Mouse (Mus musculus): ENCODE measurements at regions not wholly inside any gene's neighbourhood (a gene's known extent, or its start where the extent isn't known, plus 50 kb on each side); places are given as distances from the start of the nearest gene placed in this dataset.

- Histone ChIP-seq H3K4me3 (ENCODE audit: insufficient read depth in 1 of 2, low read depth in 1 of 2, low read length in 2 of 2, poor library complexity in 1 of 2, severe bottlenecking in 1 of 2) (no peak overlapping the region), H3K4me1 (ENCODE audit: control insufficient read depth in 2 of 2, insufficient read depth in 2 of 2, low read length in 2 of 2, poor library complexity in 1 of 2) (no peaks in the 10 kb centered on the region), H3K9me3 (ENCODE audit: control insufficient read depth, insufficient read depth, low read depth, low read length) (no peaks in the 10 kb centered on the region), H3K36me3 (ENCODE audit: control insufficient read depth, insufficient read depth, low read length, poor library complexity, severe bottlenecking) (no peaks in the 10 kb centered on the region), H3K9ac (ENCODE audit: insufficient read depth, low read depth, low read length, poor library complexity, severe bottlenecking) (no peak overlapping the region), H3K27ac (ENCODE audit: insufficient read depth, low read depth, low read length, poor library complexity, severe bottlenecking) (no peak overlapping the region)
- TF ChIP-seq CHD2 (IDR thresholded peaks at IDR 0.05; ENCODE audit: low read depth, low read length): no peak
- TF ChIP-seq ZC3H11A (IDR thresholded peaks at IDR 0.05; ENCODE audit: borderline replicate concordance, low read depth, low read length): no peak
- no peak for TF ChIP-seq MAFK (IDR thresholded peaks at IDR 0.05; ENCODE audit: insufficient read depth, low read depth, low read length)
- TF ChIP-seq HCFC1 (IDR thresholded peaks at IDR 0.05; ENCODE audit: borderline replicate concordance, insufficient read depth, low read length): no peak
- no peak for TF ChIP-seq ZNF384 (IDR thresholded peaks at IDR 0.05; ENCODE audit: low read depth, low read length)
- DNase-seq (ENCODE audit: low read depth, low spot score): no peak
- in situ Hi-C loops (cut with MboI; ENCODE audit: low sequenced_read_pairs in 2 of 2, unreplicated experiment in 2 of 2): no loop called here
These were observed 280.6 kb upstream of the Klf4 start for GRCm38 (mm10) chr4:55812846-55813245.

DNA sequence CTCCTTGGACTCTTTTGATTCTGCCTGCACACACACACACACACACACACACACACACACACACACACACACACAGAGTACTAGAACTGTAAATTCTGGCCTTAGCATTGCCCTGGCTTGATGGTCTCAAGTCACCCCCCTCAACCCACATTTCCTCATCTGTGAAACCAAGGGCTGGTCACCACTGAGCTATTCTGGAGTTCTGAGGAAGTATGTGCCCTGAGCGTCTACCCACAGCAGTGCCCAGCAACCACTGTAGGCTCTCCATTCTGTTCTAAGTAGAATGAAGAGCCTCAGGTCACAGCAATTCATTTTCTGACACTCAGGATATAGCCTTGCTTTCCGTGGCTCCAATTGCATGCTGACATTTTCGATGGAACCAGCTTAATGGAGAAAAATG is 279.4 kb upstream of the Klf4 start:
- no peak overlapping the region for H3K4me3 ChIP-seq (ENCODE audit: insufficient read depth in 1 of 2, low read depth in 1 of 2, low read length in 2 of 2, poor library complexity in 1 of 2, severe bottlenecking in 1 of 2)
- H3K27ac ChIP-seq (ENCODE audit: insufficient read depth, low read depth, low read length, poor library complexity, severe bottlenecking): no peak overlapping the region
- no peaks in the 10 kb centered on the region for H3K36me3 ChIP-seq (ENCODE audit: control insufficient read depth, insufficient read depth, low read length, poor library complexity, severe bottlenecking)
- H3K9ac ChIP-seq (ENCODE audit: insufficient read depth, low read depth, low read length, poor library complexity, severe bottlenecking): no peak overlapping the region
- TF ChIP-seq ZC3H11A (IDR thresholded peaks at IDR 0.05; ENCODE audit: borderline replicate concordance, low read depth, low read length): no peak
- no peak for TF ChIP-seq ZNF384 (IDR thresholded peaks at IDR 0.05; ENCODE audit: low read depth, low read length)
- TF ChIP-seq HCFC1 (IDR thresholded peaks at IDR 0.05; ENCODE audit: borderline replicate concordance, insufficient read depth, low read length): no peak
- TF ChIP-seq CHD2 (IDR thresholded peaks at IDR 0.05; ENCODE audit: low read depth, low read length): no peak
- TF ChIP-seq MAFK (IDR thresholded peaks at IDR 0.05; ENCODE audit: insufficient read depth, low read depth, low read length): no peak
- no peaks in the 10 kb centered on the region for H3K4me1 ChIP-seq (ENCODE audit: control insufficient read depth in 2 of 2, insufficient read depth in 2 of 2, low read length in 2 of 2, poor library complexity in 1 of 2)
- in situ Hi-C loops (cut with MboI; ENCODE audit: low sequenced_read_pairs in 2 of 2, unreplicated experiment in 2 of 2): no loop called here
- no peaks in the 10 kb centered on the region for H3K9me3 ChIP-seq (ENCODE audit: control insufficient read depth, insufficient read depth, low read depth, low read length)
- no peak for DNase-seq (ENCODE audit: low read depth, low spot score)

GRCm38 (mm10) chr4:55808501-55808900 is 276.2 kb upstream of the Klf4 start:
- Histone ChIP-seq H3K27ac (ENCODE audit: insufficient read depth, low read depth, low read length, poor library complexity, severe bottlenecking) (no peak overlapping the region), H3K9ac (ENCODE audit: insufficient read depth, low read depth, low read length, poor library complexity, severe bottlenecking) (no peak overlapping the region), H3K9me3 (ENCODE audit: control insufficient read depth, insufficient read depth, low read depth, low read length) (no peaks in the 10 kb centered on the region), H3K36me3 (ENCODE audit: control insufficient read depth, insufficient read depth, low read length, poor library complexity, severe bottlenecking) (no peaks in the 10 kb centered on the region), H3K4me3 (ENCODE audit: insufficient read depth in 1 of 2, low read depth in 1 of 2, low read length in 2 of 2, poor library complexity in 1 of 2, severe bottlenecking in 1 of 2) (no peak overlapping the region), H3K4me1 (ENCODE audit: control insufficient read depth in 2 of 2, insufficient read depth in 2 of 2, low read length in 2 of 2, poor library complexity in 1 of 2) (no peaks in the 10 kb centered on the region)
- in situ Hi-C loops (cut with MboI; ENCODE audit: low sequenced_read_pairs in 2 of 2, unreplicated experiment in 2 of 2): no loop called here
- no peak for DNase-seq (ENCODE audit: low read depth, low spot score)
- no peak for TF ChIP-seq MAFK (IDR thresholded peaks at IDR 0.05; ENCODE audit: insufficient read depth, low read depth, low read length)
- TF ChIP-seq ZNF384 (IDR thresholded peaks at IDR 0.05; ENCODE audit: low read depth, low read length): no peak
- no peak for TF ChIP-seq HCFC1 (IDR thresholded peaks at IDR 0.05; ENCODE audit: borderline replicate concordance, insufficient read depth, low read length)
- TF ChIP-seq ZC3H11A (IDR thresholded peaks at IDR 0.05; ENCODE audit: borderline replicate concordance, low read depth, low read length): no peak
- TF ChIP-seq CHD2 (IDR thresholded peaks at IDR 0.05; ENCODE audit: low read depth, low read length): no peak

GRCm38 (mm10) chr4:55806799-55807198 is 274.5 kb upstream of the Klf4 start:
- H3K9me3 ChIP-seq (ENCODE audit: control insufficient read depth, insufficient read depth, low read depth, low read length): no peaks in the 10 kb centered on the region

More at GRCm38 (mm10) chr4:55806799-55807198, 274.5 kb upstream of the Klf4 start:
- no peaks in the 10 kb centered on the region for H3K4me1 ChIP-seq (ENCODE audit: control insufficient read depth in 2 of 2, insufficient read depth in 2 of 2, low read length in 2 of 2, poor library complexity in 1 of 2)
- TF ChIP-seq ZC3H11A (IDR thresholded peaks at IDR 0.05; ENCODE audit: borderline replicate concordance, low read depth, low read length): no peak
- TF ChIP-seq MAFK (IDR thresholded peaks at IDR 0.05; ENCODE audit: insufficient read depth, low read depth, low read length): no peak
- no peak for TF ChIP-seq HCFC1 (IDR thresholded peaks at IDR 0.05; ENCODE audit: borderline replicate concordance, insufficient read depth, low read length)
- no peak for TF ChIP-seq ZNF384 (IDR thresholded peaks at IDR 0.05; ENCODE audit: low read depth, low read length)
- no peak for TF ChIP-seq CHD2 (IDR thresholded peaks at IDR 0.05; ENCODE audit: low read depth, low read length)
- in situ Hi-C loops (cut with MboI; ENCODE audit: low sequenced_read_pairs in 2 of 2, unreplicated experiment in 2 of 2): no loop called here
- H3K4me3 ChIP-seq (ENCODE audit: insufficient read depth in 1 of 2, low read depth in 1 of 2, low read length in 2 of 2, poor library complexity in 1 of 2, severe bottlenecking in 1 of 2): no peak overlapping the region
- no peaks in the 10 kb centered on the region for H3K36me3 ChIP-seq (ENCODE audit: control insufficient read depth, insufficient read depth, low read length, poor library complexity, severe bottlenecking)
- no peak overlapping the region for H3K9ac ChIP-seq (ENCODE audit: insufficient read depth, low read depth, low read length, poor library complexity, severe bottlenecking)
- H3K27ac ChIP-seq (ENCODE audit: insufficient read depth, low read depth, low read length, poor library complexity, severe bottlenecking): no peak overlapping the region
- no peak for DNase-seq (ENCODE audit: low read depth, low spot score)
